Mouse (Mus musculus): ENCODE results near the gene Psme2.

DNA sequence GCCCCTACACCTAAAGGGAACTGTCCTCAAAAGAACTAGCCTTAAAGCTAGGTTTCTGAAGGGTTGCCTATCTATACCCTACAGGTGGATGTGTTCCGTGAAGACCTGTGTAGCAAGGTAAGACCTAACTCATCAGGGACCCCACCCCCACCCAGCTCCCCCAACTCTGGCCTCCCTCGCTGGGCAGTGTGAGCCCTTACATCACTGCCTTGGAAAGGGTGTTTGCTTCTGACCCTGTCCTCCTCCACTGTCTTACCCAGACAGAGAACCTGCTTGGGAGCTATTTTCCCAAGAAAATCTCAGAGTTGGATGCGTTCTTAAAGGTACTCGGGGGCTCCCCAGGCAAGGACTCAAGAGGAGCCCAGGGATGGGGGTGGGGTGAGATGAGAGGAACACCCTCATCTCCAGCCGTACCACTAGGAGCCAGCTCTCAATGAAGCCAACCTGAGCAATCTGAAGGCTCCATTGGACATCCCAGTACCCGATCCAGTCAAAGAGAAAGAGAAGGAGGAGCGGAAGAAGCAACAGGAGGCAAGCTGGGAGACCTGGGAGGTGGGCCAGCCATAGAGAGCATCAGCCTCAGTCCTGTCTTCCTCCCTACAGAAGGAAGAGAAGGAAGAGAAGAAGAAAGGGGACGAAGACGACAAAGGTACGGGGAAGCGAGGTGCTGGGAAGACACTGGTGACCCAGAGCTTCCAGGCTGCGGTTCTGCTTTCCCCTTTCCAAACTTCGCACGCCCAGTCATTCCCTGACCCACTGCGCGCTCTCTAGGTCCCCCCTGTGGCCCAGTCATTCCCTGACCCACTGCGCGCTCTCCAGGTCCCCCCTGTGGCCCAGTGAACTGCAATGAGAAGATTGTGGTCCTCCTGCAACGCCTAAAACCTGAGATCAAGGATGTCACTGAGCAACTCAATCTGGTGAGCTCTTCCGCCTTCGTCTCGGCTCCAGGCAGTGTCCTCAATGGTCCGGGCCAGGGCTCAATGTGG, 11.1 kb downstream of the Psme2 start:
- TF ChIP-seq CTCF (IDR thresholded peaks at IDR 0.05; ENCODE audit: insufficient read depth, low read length) (no peak), POLR2A (IDR thresholded peaks at IDR 0.05; ENCODE audit: borderline replicate concordance, extremely low read depth, low read depth, low read length) (no peak)
